Mouse (Mus musculus) layer of hippocampus, adult 2 months (tissue): ENCODE results near the gene Zfand2b. TPM values are rescaled to one million over a fixed set of nuclear protein-coding genes. Genes with fewer than 3 reads are reported as not detected.

Source experiments
- DNase-seq, 2 experiments: peaks; one replicate each; pipeline ENCODE4 v3.0.0; 2022; ENCODE audit warnings: low spot score in 2 of 2
- H3K27ac ChIP-seq: fragments of 200-600 bp; 2 replicates; pipeline ENCODE4 v1.8.1; 2022
- H3K4me3 ChIP-seq: fragments of 200-600 bp; 2 replicates; pipeline ENCODE4 v1.8.1; 2022; ENCODE audit warnings: mild to moderate bottlenecking
- CTCF ChIP-seq: fragments of 200-600 bp; conservative IDR thresholded peaks from 2 replicates; pipeline ENCODE4 v1.8.1; 2022; ENCODE audit warnings: antibody characterized with exemption, mild to moderate bottlenecking, moderate library complexity
- total RNA-seq, 2 experiments: library from RNA; stranded (reverse); gene quantifications; 2 replicates each; pipeline ENCODE4 v1.2.3; 2021

Gene Zfand2b
- total RNA-seq, 2 experiments from 2014 or later, result 31.9 to 41.8 TPM

DNA sequence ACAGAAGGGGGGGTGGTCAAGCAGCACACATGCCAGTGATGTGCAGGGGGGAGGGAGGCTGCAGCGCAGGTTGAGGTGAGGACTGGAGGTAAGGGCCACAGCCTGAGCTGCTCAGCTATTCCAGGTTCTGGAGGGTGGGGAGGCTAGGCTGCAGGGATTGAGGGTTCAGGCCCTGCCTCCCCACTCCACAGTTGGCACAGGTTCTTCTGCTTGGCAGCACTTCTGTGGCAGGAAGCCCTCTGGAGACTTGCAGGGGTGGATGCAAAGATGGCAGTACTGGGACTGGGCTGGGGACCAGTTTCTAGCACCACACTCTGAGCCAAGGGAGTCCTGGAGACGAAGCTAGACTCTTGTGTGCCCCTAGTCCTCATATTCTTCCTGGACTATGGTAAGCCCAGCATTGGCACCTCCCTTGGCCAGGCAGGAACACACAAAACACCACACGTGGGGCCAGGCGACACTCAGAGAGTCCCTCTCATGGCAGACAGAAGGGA, 13.0 kb downstream of the Zfand2b start:
- Histone ChIP-seq H3K4me3 (no peak overlapping the region), H3K27ac (no peak overlapping the region)
- no peak for DNase-seq
- TF ChIP-seq CTCF, result no peak

GRCm38 (mm10) chr1:75182160-75182559, 13.7 kb downstream of the Zfand2b start:
- DNase-seq, result no peak
- peak; percentile 61 for TF ChIP-seq CTCF
- H3K4me3 ChIP-seq, result no peak overlapping the region
- H3K27ac ChIP-seq, result no peak overlapping the region

- DNase-seq, result no peak
- Histone ChIP-seq H3K4me3 (no peak overlapping the region), H3K27ac (no peak overlapping the region)
- no peak for TF ChIP-seq CTCF
These were observed 17.0 kb downstream of the Zfand2b start for GRCm38 (mm10) chr1:75185495-75185894.

GRCm38 (mm10) chr1:75187126-75187525, 18.7 kb downstream of the Zfand2b start:
- no peak for TF ChIP-seq CTCF
- DNase-seq, result no peak
- Histone ChIP-seq H3K4me3 (no peak overlapping the region), H3K27ac (no peak overlapping the region)

DNA sequence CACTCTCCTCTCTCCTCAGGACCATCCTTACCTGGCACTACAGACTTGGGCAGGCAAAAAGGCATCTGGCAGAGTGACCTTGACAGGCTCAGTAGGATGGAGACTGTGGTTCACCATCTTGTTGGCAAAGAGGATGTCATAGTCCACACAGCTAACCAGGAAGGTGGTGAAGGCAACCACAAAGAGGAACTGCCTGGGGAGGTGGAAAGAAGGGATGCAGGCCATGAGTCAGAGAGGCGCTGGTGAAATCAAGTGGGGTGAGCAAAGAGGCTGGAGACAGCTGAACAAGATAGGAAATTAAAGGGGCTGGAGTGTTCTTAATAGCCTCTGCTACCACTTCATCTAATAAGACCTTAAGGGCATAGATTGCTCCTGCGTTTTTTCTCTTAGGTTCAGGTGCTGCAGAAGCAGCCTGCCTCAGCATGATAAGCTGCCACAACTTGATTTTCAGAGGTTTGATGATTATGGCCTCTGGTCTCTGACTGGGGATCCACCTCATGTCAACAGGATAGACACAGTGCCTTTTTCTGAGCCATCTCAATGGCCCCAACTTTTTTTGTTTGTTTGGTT, 19.6 kb downstream of the Zfand2b start:
- no peak for TF ChIP-seq CTCF
- DNase-seq, result no peak
- Histone ChIP-seq H3K27ac (no peak overlapping the region), H3K4me3 (no peak overlapping the region)

DNA sequence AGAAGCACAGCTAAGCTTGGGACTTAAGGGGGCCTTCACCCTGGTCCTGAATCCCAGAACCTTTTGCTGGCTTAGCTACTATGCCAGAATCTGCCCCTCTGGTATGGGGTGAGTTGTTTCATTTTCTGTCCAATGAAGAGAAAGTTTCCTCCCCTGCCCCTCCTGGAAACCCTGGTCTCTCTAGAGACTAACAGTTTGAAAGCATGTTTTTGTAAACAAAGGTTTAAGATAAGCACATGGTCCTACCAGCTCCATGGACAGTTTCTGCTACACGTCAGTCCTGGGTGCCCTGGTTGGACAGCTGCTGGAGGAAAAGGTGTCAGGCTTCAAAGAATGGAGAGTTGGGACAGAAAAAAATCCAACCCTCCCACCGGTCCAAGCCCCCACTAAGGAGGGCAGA, 22.1 kb downstream of the Zfand2b start:
- no peak for DNase-seq
- 0 out of 2 replicates have a peak overlapping the region, but pooled peaks have one; percentile 99 for H3K27ac ChIP-seq
- TF ChIP-seq CTCF, result no peak
- H3K4me3 ChIP-seq, result peak overlapping the region; percentile 70

- DNase-seq, result no peak
- peak overlapping the region; percentile 70 for H3K4me3 ChIP-seq
- peak overlapping the region; percentile 99 for H3K27ac ChIP-seq
- no peak for TF ChIP-seq CTCF
These were observed 22.8 kb downstream of the Zfand2b start for GRCm38 (mm10) chr1:75191258-75191621.

GRCm38 (mm10) chr1:75191622-75192402, 23.4 kb downstream of the Zfand2b start, which contains the start of the genes Ankzf1 and Atg9a:
TSS of gene Ankzf1 (plus strand) at chr1:75192151.
TSS of gene Atg9a (minus strand) at chr1:75192196.
- Histone ChIP-seq H3K4me3 (peak within 1 kb of the TSS; percentile 70), H3K27ac (peak within 1 kb of the TSS; percentile 99)
- TF ChIP-seq CTCF, result peak; percentile 16; the same call in 1 of the 2 replicates
- peak; percentile 94 to 99 for DNase-seq

DNA sequence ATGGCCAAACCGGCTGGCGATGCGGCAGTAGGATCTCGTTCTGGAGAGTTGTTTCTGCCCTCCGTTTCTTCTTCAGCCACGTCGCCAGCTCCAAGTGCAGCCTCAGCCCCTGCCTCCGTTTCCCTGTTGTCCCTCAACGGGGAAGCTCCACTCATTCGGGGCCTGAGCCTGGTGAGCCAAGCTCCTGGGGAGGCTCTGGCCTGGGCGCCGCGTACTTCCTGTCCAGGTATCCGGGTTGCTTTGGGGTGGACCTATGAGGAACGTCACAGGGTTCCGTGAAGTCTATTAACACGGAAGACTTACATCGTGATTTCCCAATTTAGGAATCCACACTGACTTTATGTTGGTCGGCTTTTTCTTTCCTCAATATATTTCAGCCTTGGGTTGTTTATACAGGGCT, 24.0 kb downstream of the Zfand2b start:
- no peak for DNase-seq
- Histone ChIP-seq H3K27ac (peak overlapping the region; percentile 99), H3K4me3 (peak overlapping the region; percentile 70)
- no peak for TF ChIP-seq CTCF

DNA sequence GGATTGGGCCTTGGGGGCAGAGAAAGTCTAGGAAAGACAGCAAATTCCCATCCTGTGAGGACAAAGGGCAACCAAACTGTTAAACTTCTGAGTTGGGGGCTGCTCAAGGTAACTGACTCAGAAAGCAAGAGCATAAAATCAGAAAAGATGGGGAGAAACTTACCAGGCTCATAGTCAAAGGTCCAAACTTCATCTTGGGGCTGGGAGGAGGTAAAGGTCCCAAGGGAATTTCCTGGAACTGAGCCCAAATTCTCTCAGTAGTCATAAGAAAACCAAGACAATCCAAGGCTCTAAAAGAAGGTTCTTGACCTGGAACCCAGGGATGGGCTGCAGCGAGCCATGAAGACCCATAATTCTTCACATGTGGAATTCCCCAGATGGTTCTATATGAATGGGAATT, 32.8 kb downstream of the Zfand2b start:
- no peak for DNase-seq

GRCm38 (mm10) chr1:75208967-75209678, 40.7 kb downstream of the Zfand2b start:
- peak overlapping the region; percentile 36 for H3K4me3 ChIP-seq
- no peak for DNase-seq
- H3K27ac ChIP-seq, result peak overlapping the region; percentile 19; the same call in 1 of the 2 replicates
- TF ChIP-seq CTCF, result 0 out of 2 replicates have a peak, but pooled peaks have one; percentile 6

More for the DNA sequence above, 32.8 kb downstream of the Zfand2b start:
- no peak for TF ChIP-seq CTCF
- Histone ChIP-seq H3K4me3 (no peak overlapping the region), H3K27ac (no peak overlapping the region)

DNA sequence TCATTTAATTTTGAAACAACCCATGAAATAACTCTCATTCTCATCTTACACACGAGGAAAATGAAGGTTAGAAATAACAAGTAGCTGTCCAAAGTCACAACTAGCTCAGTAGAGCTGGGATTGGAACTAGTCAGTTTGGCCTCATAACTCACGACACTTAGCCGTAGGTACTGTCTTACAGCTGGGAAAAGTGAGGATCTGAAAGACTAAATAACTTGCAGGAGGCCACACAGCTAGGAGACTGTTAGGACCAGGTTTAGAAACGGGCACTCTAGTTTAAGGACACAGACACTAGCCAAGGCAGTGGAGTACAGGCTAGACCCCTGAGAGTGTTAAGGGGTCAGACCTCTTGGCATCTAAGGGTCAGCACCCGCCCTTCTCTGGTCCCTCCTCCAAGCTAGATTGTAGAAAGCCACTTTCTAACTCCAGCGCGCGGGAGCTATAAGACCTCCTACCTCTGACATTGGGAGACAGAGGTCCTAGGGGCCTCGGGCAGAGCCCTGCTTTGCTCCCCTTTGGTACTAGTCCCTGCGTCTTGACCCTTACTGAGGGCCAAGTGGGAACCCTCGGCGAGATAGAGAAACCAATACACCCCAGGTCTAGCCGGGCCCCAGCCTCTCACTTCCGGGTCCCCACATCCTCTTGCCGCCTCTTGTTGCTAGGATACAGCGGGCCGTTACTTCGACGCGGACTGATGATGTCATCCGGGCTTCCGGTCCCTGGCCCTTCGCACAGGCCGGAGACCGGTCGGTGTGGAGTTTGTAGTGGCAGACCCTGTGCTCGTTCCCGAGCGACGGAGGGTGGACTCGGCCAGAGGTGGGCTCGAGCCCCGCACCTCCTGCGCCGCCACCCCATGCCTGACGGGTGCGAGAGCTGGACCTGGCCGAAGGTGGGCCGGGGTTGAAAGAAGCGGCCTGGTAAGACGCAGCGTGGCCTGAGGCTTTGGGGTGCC, 42.0 kb downstream of the Zfand2b start, which contains the start of the genes Glb1l and Stk16:
TSS of gene Glb1l (minus strand) at position 678 of the 952 bp plus-strand sequence.
TSS of gene Stk16 (plus strand) at position 703 of the 952 bp plus-strand sequence.
- DNase-seq, result peak; percentile 94 to 98
- peak within 1 kb of the TSS; percentile 96 for H3K27ac ChIP-seq
- H3K4me3 ChIP-seq, result peak within 1 kb of the TSS; percentile 100
- no peak for TF ChIP-seq CTCF
